ENCODE assay signal across 8 mouse cellular contexts in the genomic region with DNA sequence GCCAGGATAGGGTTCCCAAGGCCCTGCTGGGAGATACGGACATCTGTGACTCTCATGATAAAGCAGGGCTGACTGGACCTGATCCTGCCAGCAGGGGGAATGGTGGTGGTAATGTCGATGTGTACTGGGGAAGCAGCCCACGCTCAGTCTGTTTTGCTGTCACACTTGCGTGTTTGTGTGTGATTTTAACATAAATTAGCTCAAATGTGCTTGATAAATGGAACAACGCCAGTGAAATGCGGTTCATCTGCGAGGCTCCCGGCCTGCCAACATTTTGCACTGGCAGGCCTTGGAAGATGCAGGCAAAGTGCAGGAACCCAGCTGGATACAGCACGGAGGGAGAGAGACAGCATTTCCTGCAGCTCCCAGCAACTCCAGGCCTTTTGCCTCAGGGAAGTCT.
DNase-seq lines count a peak whose midpoint lies in the region; ATAC-seq lines count a peak whose summit lies in the region.

No protein-coding gene starts in this region.

- 45% methylated on average over 9 of the region's 9 CpGs for WGBS in limb, embryonic 13.5 days
- 52% methylated on average over 9 of the region's 9 CpGs for WGBS in limb, embryonic 10.5 days
- 28% methylated on average over 9 of the region's 9 CpGs for WGBS in heart, embryonic 14.5 days

- H3K9me3 ChIP-seq in limb, embryonic 13.5 days: 0 out of 2 replicates have a peak, but pooled peaks cover 6% of the 10 kb centered on the region
- H3K9me3 ChIP-seq in limb, embryonic 10.5 days (replicated peaks): no peaks in the 10 kb centered on the region
- H3K9me3 ChIP-seq in heart, embryonic 14.5 days (ENCODE audit: control insufficient read depth, low read length): peaks cover 2% of the 10 kb centered on the region; the same call in 1 of the 2 replicates

- no peak overlapping the region for H3K27ac ChIP-seq in limb, embryonic 13.5 days
- H3K27ac ChIP-seq in limb, embryonic 10.5 days: no peak overlapping the region
- no peak overlapping the region for H3K27ac ChIP-seq in heart, embryonic 14.5 days (replicated peaks in 1 of 2; ENCODE audit: control insufficient read depth in 1 of 2, insufficient read depth in 1 of 2, low read depth in 2 of 2, low read length in 2 of 2)

- H3K4me2 ChIP-seq in limb, embryonic 13.5 days (replicated peaks): 0 out of 2 replicates have a peak overlapping the region, but pooled peaks have one; percentile 11
- peak overlapping the region; percentile 28; the same call in 1 of the 2 replicates for H3K4me2 ChIP-seq in heart, embryonic 14.5 days (ENCODE audit: low read length)

- H3K27me3 ChIP-seq in limb, embryonic 13.5 days: 0 out of 2 replicates have a peak, but pooled peaks cover 5% of the 10 kb centered on the region
- H3K27me3 ChIP-seq in limb, embryonic 10.5 days (ENCODE audit: low read depth, poor library complexity, severe bottlenecking): no peaks in the 10 kb centered on the region
- H3K27me3 ChIP-seq in heart, embryonic 14.5 days (ENCODE audit: control insufficient read depth, insufficient read depth, low read length): no peaks in the 10 kb centered on the region

- no peak overlapping the region for H3K9ac ChIP-seq in limb, embryonic 13.5 days
- no peak overlapping the region for H3K9ac ChIP-seq in heart, embryonic 14.5 days (ENCODE audit: low read length)

- no peaks in the 10 kb centered on the region for H3K4me1 ChIP-seq in limb, embryonic 13.5 days
- 0 out of 2 replicates have a peak, but pooled peaks cover 3% of the 10 kb centered on the region for H3K4me1 ChIP-seq in limb, embryonic 10.5 days
- H3K4me1 ChIP-seq in heart, embryonic 14.5 days (ENCODE audit: control insufficient read depth in 2 of 2, insufficient read depth in 2 of 2, low read length in 2 of 2): no peaks in the 10 kb centered on the region; a peak in 1 of 4 replicates

- H3K36me3 ChIP-seq in limb, embryonic 13.5 days: no peaks in the 10 kb centered on the region
- no peaks in the 10 kb centered on the region for H3K36me3 ChIP-seq in limb, embryonic 10.5 days
- no peaks in the 10 kb centered on the region for H3K36me3 ChIP-seq in heart, embryonic 14.5 days (ENCODE audit: control insufficient read depth, insufficient read depth, low read length)

- no peak overlapping the region for H3K4me3 ChIP-seq in limb, embryonic 13.5 days
- H3K4me3 ChIP-seq in limb, embryonic 10.5 days: no peak overlapping the region
- H3K4me3 ChIP-seq in heart, embryonic 14.5 days (ENCODE audit: control insufficient read depth in 1 of 2, insufficient read depth in 1 of 2, low read depth in 1 of 2, low read length in 2 of 2): no peak overlapping the region

- intact Hi-C loops in left cerebral cortex, postnatal 25 days (cut with DNase I): loop anchor here (2.0 to 5.0 kb wide), 3 partner anchors 129 to 413 kb away; no protein-coding TSS in a partner anchor

- DNase-seq in limb, embryonic 10.5 days (ENCODE audit: low spot score): no peak
- DNase-seq in cerebellum, adult 9-11 months: peak; percentile 69
- peak; percentile 68 to 77 for DNase-seq in left cerebral cortex, postnatal 25 days (ENCODE audit: low spot score in 2 of 2)
- DNase-seq in right cerebral cortex, postnatal 36 days (ENCODE audit: low spot score in 2 of 2): peak; percentile 56 to 58
- DNase-seq in urinary bladder, adult 2 months (ENCODE audit: low spot score): no peak
- no peak for DNase-seq in liver

- no peak for ATAC-seq in limb, embryonic 13.5 days (ENCODE audit: low FRiP score, low read depth)
- ATAC-seq in heart, embryonic 14.5 days (ENCODE audit: insufficient number of reproducible peaks, insufficient read depth, low FRiP score, low read depth): no peak

Comparison
In these comparisons a context has a peak if more than half of its experiments do, and no peak if none do; other contexts are left out.
1. DNase-seq: peak in cerebellum, adult 9-11 months (single experiment), left cerebral cortex, postnatal 25 days (2 of 2) and right cerebral cortex, postnatal 36 days (2 of 2); none in limb, embryonic 10.5 days (single experiment), urinary bladder, adult 2 months (single experiment) and liver (single experiment).